Mouse (Mus musculus): ENCODE measurements around the gene Usp47. TPM values are rescaled to one million over a fixed set of nuclear protein-coding genes. Genes with fewer than 3 reads are reported as not detected.
A peak's percentile ranks its signal among the peaks of the same experiment; 100 is the strongest.

The Usp47 gene
- total and polyA plus RNA-seq, 3 experiments = 37.3 to 122 (median 47.8) TPM

GRCm38 (mm10) chr7:112030594-112030993 is 7.3 kb downstream of the Usp47 start:
- Histone ChIP-seq H3K4me3 (ENCODE audit: control insufficient read depth in 1 of 2, insufficient read depth in 1 of 2, low read depth in 2 of 2, low read length in 2 of 2) (no peak overlapping the region), H3K4me1 (ENCODE audit: control insufficient read depth in 1 of 2, insufficient read depth in 2 of 2, low read length in 2 of 2) (peaks cover 8 to 13% of the 10 kb centered on the region in 2 experiments), H3K36me3 (ENCODE audit: control insufficient read depth in 1 of 2, insufficient read depth in 2 of 2, low read length in 2 of 2) (peaks cover 3 to 52% of the 10 kb centered on the region in 2 experiments; a peak in 3 of 4 replicates), H3K9ac (ENCODE audit: control insufficient read depth, low read depth, low read length, poor library complexity, severe bottlenecking) (no peak overlapping the region), H3K27ac (ENCODE audit: control insufficient read depth, low read depth, low read length) (no peak overlapping the region), H3K9me3 (replicated peaks; ENCODE audit: insufficient read depth, low read length) (no peaks in the 10 kb centered on the region), H3K79me2 (ENCODE audit: control insufficient read depth, insufficient read depth, low read length, poor library complexity) (peaks cover 71% of the 10 kb centered on the region), H3K27me3 (ENCODE audit: control insufficient read depth in 1 of 2, insufficient read depth in 2 of 2, low read length in 2 of 2) (no peaks in the 10 kb centered on the region)
- no peak for DNase-seq (ENCODE audit: low read depth, low spot score)
- no peak for TF ChIP-seq BHLHE40 (IDR thresholded peaks at IDR 0.05; ENCODE audit: borderline replicate concordance, low read depth, low read length)
- TF ChIP-seq MYB (IDR thresholded peaks at IDR 0.05; ENCODE audit: low read depth, low read length) = no peak
- no peak for TF ChIP-seq MXI1 (IDR thresholded peaks at IDR 0.05; ENCODE audit: low read depth, low read length)
- no peak for TF ChIP-seq NELFE (IDR thresholded peaks at IDR 0.05; ENCODE audit: low read depth, low read length)
- no peak for TF ChIP-seq TBP (IDR thresholded peaks at IDR 0.05; ENCODE audit: low read depth, low read length)
- no peak for TF ChIP-seq USF2 (IDR thresholded peaks at IDR 0.05; ENCODE audit: borderline replicate concordance in 1 of 2, insufficient read depth in 1 of 2, low read depth in 1 of 2, low read length in 2 of 2)

- H3K27ac ChIP-seq (ENCODE audit: control insufficient read depth, low read depth, low read length) = peak overlapping the region; percentile 88
- H3K4me3 ChIP-seq (ENCODE audit: control insufficient read depth in 1 of 2, insufficient read depth in 1 of 2, low read depth in 2 of 2, low read length in 2 of 2) = peak overlapping the region in 1 of 2 experiments; percentile 44; a peak in 1 of 4 replicates
- H3K36me3 ChIP-seq (ENCODE audit: control insufficient read depth in 1 of 2, insufficient read depth in 2 of 2, low read length in 2 of 2) = peaks cover 3 to 49% of the 10 kb centered on the region in 2 experiments; a peak in 3 of 4 replicates
- TF ChIP-seq TCF12 (IDR thresholded peaks at IDR 0.05; ENCODE audit: low read depth, low read length) = peak; percentile 38; the same call in 1 of the 2 replicates
- no peak for TF ChIP-seq POLR2AphosphoS2 (IDR thresholded peaks at IDR 0.05; ENCODE audit: low read length)
- no peak for TF ChIP-seq ZKSCAN1 (IDR thresholded peaks at IDR 0.05; ENCODE audit: low read depth, low read length)
- no peak for TF ChIP-seq RAD21 (IDR thresholded peaks at IDR 0.05; ENCODE audit: low read depth, low read length)
- TF ChIP-seq ZNF384 (IDR thresholded peaks at IDR 0.05; ENCODE audit: low read depth, low read length) = no peak
- TF ChIP-seq GATA1 (IDR thresholded peaks at IDR 0.05; ENCODE audit: low read depth, low read length) = peak; percentile 51; the same call in 1 of the 2 replicates
- peak; percentile 46 to 70 for TF ChIP-seq EP300 (IDR thresholded peaks at IDR 0.05; ENCODE audit: low read depth in 1 of 2, low read length in 2 of 2)
- TF ChIP-seq ETS1 (IDR thresholded peaks at IDR 0.05; ENCODE audit: low read depth, low read length) = peak; percentile 93
- no peak for TF ChIP-seq NRF1 (IDR thresholded peaks at IDR 0.05; ENCODE audit: insufficient read depth, low read depth, low read length, poor library complexity, severe bottlenecking)
- TF ChIP-seq CHD2 (IDR thresholded peaks at IDR 0.05; ENCODE audit: low read length) = no peak
- TF ChIP-seq TAL1 (IDR thresholded peaks at IDR 0.05; ENCODE audit: low read length) = peak; percentile 41
- peak; percentile 88 for TF ChIP-seq MYB (IDR thresholded peaks at IDR 0.05; ENCODE audit: low read depth, low read length)
- TF ChIP-seq UBTF (IDR thresholded peaks at IDR 0.05; ENCODE audit: borderline replicate concordance, insufficient read depth, low read depth, low read length) = no peak
- H3K79me2 ChIP-seq (ENCODE audit: control insufficient read depth, insufficient read depth, low read length, poor library complexity) = peaks cover 68% of the 10 kb centered on the region
- no peaks in the 10 kb centered on the region for H3K27me3 ChIP-seq (ENCODE audit: control insufficient read depth in 1 of 2, insufficient read depth in 2 of 2, low read length in 2 of 2)
- DNase-seq (ENCODE audit: low read depth, low spot score) = peak; percentile 69
- H3K4me1 ChIP-seq (ENCODE audit: control insufficient read depth in 1 of 2, insufficient read depth in 2 of 2, low read length in 2 of 2) = peaks cover 19 to 30% of the 10 kb centered on the region in 2 experiments
- H3K9me3 ChIP-seq (replicated peaks; ENCODE audit: insufficient read depth, low read length) = no peaks in the 10 kb centered on the region
- H3K9ac ChIP-seq (ENCODE audit: control insufficient read depth, low read depth, low read length, poor library complexity, severe bottlenecking) = peak overlapping the region; percentile 38; the same call in 1 of the 2 replicates
Observed at GRCm38 (mm10) chr7:112035804-112036203, 12.5 kb downstream of the Usp47 start.

All from MEL (cell line).